In genomic region chr2:4257604-4258003, GRCm38 (mm10) we compare ENCODE assay signal across 23 mouse cellular contexts.
A peak's percentile ranks its signal among the peaks of the same experiment; 100 is the strongest.
DNase-seq lines count a peak whose midpoint lies in the region; ATAC-seq and TF ChIP-seq lines count a peak whose summit lies in the region.
"Had no signal": no experiment of that assay in that cellular context is flagged by ENCODE, and none has a peak within 500 bp of the region (broad histone marks: within the 10 kb centered on the region; RNA-seq: fewer than 3 reads in every experiment).

No protein-coding gene starts in this region.

- TF ChIP-seq EP300 in MEL (IDR thresholded peaks at IDR 0.05; ENCODE audit: low read depth in 1 of 2, low read length in 2 of 2): no peak

- no peaks in the 10 kb centered on the region for H3K27me3 ChIP-seq in forebrain, embryonic 14.5 days (replicated peaks; ENCODE audit: control insufficient read depth, insufficient read depth, low read length)
- H3K27me3 ChIP-seq in forebrain, embryonic 11.5 days (ENCODE audit: control insufficient read depth, insufficient read depth, low read length): no peaks in the 10 kb centered on the region
- H3K27me3 ChIP-seq in forebrain, postnatal 0 days (ENCODE audit: insufficient read depth, low read length): no peaks in the 10 kb centered on the region
- H3K27me3 ChIP-seq in forebrain, embryonic 13.5 days: no peaks in the 10 kb centered on the region
- H3K27me3 ChIP-seq in MEL (ENCODE audit: control insufficient read depth in 1 of 2, insufficient read depth in 2 of 2, low read length in 2 of 2): no peaks in the 10 kb centered on the region
- H3K27me3 ChIP-seq: CH12.LX, Patski had no signal

- no peak for TF ChIP-seq POLR2A in MEL (IDR thresholded peaks at IDR 0.05; ENCODE audit: control insufficient read depth in 1 of 2, insufficient read depth in 1 of 2, low read depth in 1 of 2, low read length in 2 of 2, poor library complexity in 1 of 2)

- TF ChIP-seq RAD21 in MEL (IDR thresholded peaks at IDR 0.05; ENCODE audit: low read depth, low read length): no peak

- H3K4me1 ChIP-seq in forebrain, embryonic 14.5 days (ENCODE audit: control insufficient read depth, insufficient read depth, low read length): 0 out of 2 replicates have a peak, but pooled peaks cover 9% of the 10 kb centered on the region
- H3K4me1 ChIP-seq in forebrain, embryonic 11.5 days (replicated peaks; ENCODE audit: control insufficient read depth, insufficient read depth, low read length): peaks cover 1% of the 10 kb centered on the region; the same call in 1 of the 2 replicates
- peaks cover 6% of the 10 kb centered on the region; the same call in 1 of the 2 replicates for H3K4me1 ChIP-seq in forebrain, postnatal 0 days (ENCODE audit: insufficient read depth)
- H3K4me1 ChIP-seq in forebrain, embryonic 13.5 days: peaks cover 15% of the 10 kb centered on the region
- peaks cover 19 to 33% of the 10 kb centered on the region in 2 experiments for H3K4me1 ChIP-seq in MEL (ENCODE audit: control insufficient read depth in 1 of 2, insufficient read depth in 2 of 2, low read length in 2 of 2)

- ATAC-seq in forebrain, embryonic 14.5 days: no peak
- no peak for ATAC-seq in forebrain, embryonic 11.5 days (replicated peaks; ENCODE audit: low FRiP score)
- ATAC-seq in forebrain, postnatal 0 days: peak; percentile 58; the same call in 1 of the 2 replicates
- ATAC-seq in forebrain, embryonic 13.5 days: no peak
- ATAC-seq: activated CD4-positive, CD25-positive, alpha-beta regulatory T cell, adult 4 months; CD4-positive, CD25-positive, alpha-beta regulatory T cell, adult 4 months; Patski had no signal

- no peak overlapping the region for H3K4me3 ChIP-seq in forebrain, embryonic 14.5 days (ENCODE audit: low read depth, low read length)
- no peak overlapping the region for H3K4me3 ChIP-seq in forebrain, embryonic 11.5 days (ENCODE audit: low read depth, low read length)
- H3K4me3 ChIP-seq in forebrain, postnatal 0 days (ENCODE audit: low read depth, low read length): no peak overlapping the region
- no peak overlapping the region for H3K4me3 ChIP-seq in forebrain, embryonic 13.5 days
- H3K4me3 ChIP-seq in MEL (ENCODE audit: control insufficient read depth in 1 of 2, insufficient read depth in 1 of 2, low read depth in 2 of 2, low read length in 2 of 2): no peak overlapping the region

- no peak overlapping the region for H3K4me2 ChIP-seq in forebrain, embryonic 14.5 days (ENCODE audit: low read length)
- H3K4me2 ChIP-seq in forebrain, embryonic 11.5 days (ENCODE audit: low read depth, low read length, severe bottlenecking): no peak overlapping the region
- H3K4me2 ChIP-seq in forebrain, postnatal 0 days (ENCODE audit: low read depth): no peak overlapping the region
- H3K4me2 ChIP-seq in forebrain, embryonic 13.5 days: no peak overlapping the region

- no peaks in the 10 kb centered on the region for H3K79me2 ChIP-seq in MEL (ENCODE audit: control insufficient read depth, insufficient read depth, low read length, poor library complexity)

- DNase-seq in adrenal gland, adult 2 months: peak; percentile 13
- DNase-seq in adrenal gland, postnatal 10 days: no peak
- peak; percentile 17 for DNase-seq in forebrain, embryonic 14.5 days (ENCODE audit: low spot score)
- no peak for DNase-seq in forebrain, embryonic 11.5 days (ENCODE audit: low spot score)
- DNase-seq in forebrain, postnatal 0 days: no peak
- DNase-seq in MEL (ENCODE audit: low read depth, low spot score) (no peak), liver (no peak)
- DNase-seq: adrenal gland, adult 8-10 months; adrenal gland, postnatal 14 days; adrenal gland, postnatal 25 days; adrenal gland, postnatal 36 days; B cell, adult 2 months; cerebellum, adult 11 months; cerebellum, adult 11-12 months; cerebellum, adult 18-20 months; cerebellum, adult 2 months; cerebellum, adult 8-10 months had no signal

- no peak overlapping the region for H3K9ac ChIP-seq in forebrain, embryonic 14.5 days (ENCODE audit: low read length)
- no peak overlapping the region for H3K9ac ChIP-seq in forebrain, embryonic 11.5 days (ENCODE audit: low read length)
- H3K9ac ChIP-seq in forebrain, postnatal 0 days: no peak overlapping the region
- H3K9ac ChIP-seq in forebrain, embryonic 13.5 days: no peak overlapping the region
- no peak overlapping the region for H3K9ac ChIP-seq in MEL (ENCODE audit: control insufficient read depth, low read depth, low read length, poor library complexity, severe bottlenecking)

- H3K27ac ChIP-seq in forebrain, embryonic 14.5 days (ENCODE audit: low read depth, low read length): no peak overlapping the region
- no peak overlapping the region for H3K27ac ChIP-seq in forebrain, embryonic 11.5 days (ENCODE audit: low read depth, low read length)
- H3K27ac ChIP-seq in forebrain, postnatal 0 days (ENCODE audit: low read depth, low read length): no peak overlapping the region
- no peak overlapping the region for H3K27ac ChIP-seq in forebrain, embryonic 13.5 days
- H3K27ac ChIP-seq in MEL (ENCODE audit: control insufficient read depth, low read depth, low read length): no peak overlapping the region

- WGBS in forebrain, embryonic 14.5 days: 84% methylated on average over 1 of the region's 1 CpGs
- WGBS in forebrain, embryonic 11.5 days: 90% methylated on average over 1 of the region's 1 CpGs
- WGBS in forebrain, postnatal 0 days: 62% methylated on average over 1 of the region's 1 CpGs
- 91% methylated on average over 1 of the region's 1 CpGs for WGBS in forebrain, embryonic 13.5 days

- H3K9me3 ChIP-seq in forebrain, embryonic 14.5 days (replicated peaks; ENCODE audit: control insufficient read depth, low read length): no peaks in the 10 kb centered on the region
- no peaks in the 10 kb centered on the region for H3K9me3 ChIP-seq in forebrain, embryonic 11.5 days (ENCODE audit: control insufficient read depth, low read length)
- no peaks in the 10 kb centered on the region for H3K9me3 ChIP-seq in forebrain, postnatal 0 days (ENCODE audit: low read length)
- H3K9me3 ChIP-seq in forebrain, embryonic 13.5 days (replicated peaks): no peaks in the 10 kb centered on the region
- H3K9me3 ChIP-seq in MEL (replicated peaks; ENCODE audit: insufficient read depth, low read length): no peaks in the 10 kb centered on the region
- H3K9me3 ChIP-seq: G1E had no signal

- H3K36me3 ChIP-seq in forebrain, embryonic 14.5 days (ENCODE audit: control insufficient read depth, insufficient read depth, low read length): no peaks in the 10 kb centered on the region
- H3K36me3 ChIP-seq in forebrain, embryonic 11.5 days (ENCODE audit: control insufficient read depth, insufficient read depth, low read length): no peaks in the 10 kb centered on the region
- H3K36me3 ChIP-seq in forebrain, postnatal 0 days (ENCODE audit: insufficient read depth): no peaks in the 10 kb centered on the region
- no peaks in the 10 kb centered on the region for H3K36me3 ChIP-seq in forebrain, embryonic 13.5 days (ENCODE audit: poor library complexity, severe bottlenecking)
- peaks cover 0 to 25% of the 10 kb centered on the region in 2 experiments; a peak in 2 of 4 replicates for H3K36me3 ChIP-seq in MEL (ENCODE audit: control insufficient read depth in 1 of 2, insufficient read depth in 2 of 2, low read length in 2 of 2)
- H3K36me3 ChIP-seq: G1E had no signal

- TF ChIP-seq CTCF in forebrain, postnatal 0 days (IDR thresholded peaks at IDR 0.05; ENCODE audit: low read depth): no peak
- no peak for TF ChIP-seq CTCF in MEL (IDR thresholded peaks at IDR 0.05 in 2 of 3, conservative IDR thresholded peaks at IDR 0.05 in 1 of 3; ENCODE audit: control insufficient read depth in 1 of 3, insufficient read depth in 1 of 3, low read depth in 2 of 3, low read length in 3 of 3, poor library complexity in 1 of 3, severe bottlenecking in 1 of 3)

TF ChIP-seq in MEL, 35 proteins besides CTCF, POLR2A, EP300 and RAD21:
- 0 out of 2 replicates have a peak, but pooled peaks have one; percentile 4 for TF ChIP-seq GATA1 (IDR thresholded peaks at IDR 0.05; ENCODE audit: low read depth, low read length)
- TF ChIP-seq RCOR1 (IDR thresholded peaks at IDR 0.05; ENCODE audit: low read depth, low read length): no peak
TF ChIP-seq in MEL: peak in this region for 1.

Comparison
In these comparisons a context has a peak if more than half of its experiments do, and no peak if none do; other contexts are left out.
1. DNase-seq: peak in adrenal gland, adult 2 months (single experiment) and forebrain, embryonic 14.5 days (single experiment); none in adrenal gland, postnatal 10 days (single experiment), forebrain, embryonic 11.5 days (single experiment), forebrain, postnatal 0 days (single experiment), MEL (single experiment) and liver (single experiment).